In the genomic region with DNA sequence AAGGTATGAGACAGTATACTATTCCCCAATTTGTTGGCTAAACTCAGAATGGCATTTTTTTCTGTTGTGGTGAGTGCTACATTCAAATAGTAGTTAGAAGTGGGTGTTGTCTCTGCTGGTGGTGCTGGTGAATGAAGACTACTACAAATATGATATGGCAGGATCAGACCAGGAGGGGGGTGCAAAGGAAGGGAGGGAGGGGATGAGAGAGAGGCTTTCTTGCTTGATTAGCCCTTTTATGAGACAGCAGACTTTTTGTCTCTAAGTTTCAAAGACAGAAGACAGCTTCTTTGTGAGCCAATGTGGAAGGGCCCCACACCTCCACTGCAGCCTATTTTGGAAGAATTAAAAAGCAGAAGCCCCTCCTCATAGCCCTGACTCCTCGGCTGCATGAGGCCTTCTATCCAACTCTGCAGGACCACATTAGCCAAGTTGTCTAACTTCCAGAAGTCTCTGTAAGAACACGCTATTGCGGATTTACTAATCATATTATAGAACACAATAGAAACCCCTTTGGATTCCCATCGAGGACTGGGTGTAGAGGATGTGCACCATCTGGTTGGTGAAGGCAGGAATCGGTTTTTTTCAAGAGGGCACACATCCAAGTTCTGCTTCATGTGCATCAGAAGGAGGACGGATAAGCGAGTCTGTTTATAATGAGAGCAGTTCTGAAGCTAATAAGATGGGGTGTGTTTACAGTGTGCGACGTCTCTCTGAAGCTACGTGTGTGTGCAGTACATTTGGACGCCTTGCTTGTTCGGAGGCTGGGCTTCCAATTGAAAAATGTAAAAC, we compare ENCODE assay signal across 10 mouse cellular contexts.
DNase-seq lines count a peak whose midpoint lies in the region; ATAC-seq and TF ChIP-seq lines count a peak whose summit lies in the region.
"Had no signal": no experiment of that assay in that cellular context is flagged by ENCODE, and none has a peak within 500 bp of the region (broad histone marks: within the 10 kb centered on the region; RNA-seq: fewer than 3 reads in every experiment).

No protein-coding gene starts in this region.

- H3K4me2 ChIP-seq in midbrain, embryonic 13.5 days (replicated peaks) = no peak overlapping the region
- H3K4me2 ChIP-seq in midbrain, embryonic 11.5 days = no peak overlapping the region
- no peak overlapping the region for H3K4me2 ChIP-seq in forebrain, embryonic 15.5 days (replicated peaks)
- no peak overlapping the region for H3K4me2 ChIP-seq in midbrain, embryonic 15.5 days
- H3K4me2 ChIP-seq: heart, embryonic 11.5 days; limb, embryonic 15.5 days had no signal

- ATAC-seq in midbrain, embryonic 13.5 days = peak; percentile 84
- no peak for ATAC-seq in midbrain, embryonic 11.5 days (ENCODE audit: low FRiP score)
- peak; percentile 97 for ATAC-seq in forebrain, embryonic 15.5 days (replicated peaks)
- peak; percentile 63 for ATAC-seq in midbrain, embryonic 15.5 days (replicated peaks)

- H3K9me3 ChIP-seq in midbrain, embryonic 13.5 days = no peaks in the 10 kb centered on the region
- no peaks in the 10 kb centered on the region for H3K9me3 ChIP-seq in midbrain, embryonic 11.5 days (ENCODE audit: control insufficient read depth, low read length)
- H3K9me3 ChIP-seq in forebrain, embryonic 15.5 days = no peaks in the 10 kb centered on the region
- H3K9me3 ChIP-seq in midbrain, embryonic 15.5 days = no peaks in the 10 kb centered on the region
- H3K9me3 ChIP-seq: limb, embryonic 15.5 days had no signal

- no peaks in the 10 kb centered on the region; the same call in 1 of the 2 replicates for H3K4me1 ChIP-seq in midbrain, embryonic 13.5 days (replicated peaks)
- H3K4me1 ChIP-seq in midbrain, embryonic 11.5 days (ENCODE audit: control insufficient read depth, insufficient read depth, low read length) = no peaks in the 10 kb centered on the region; the same call in 1 of the 2 replicates
- peaks cover 14% of the 10 kb centered on the region for H3K4me1 ChIP-seq in forebrain, embryonic 15.5 days
- no peaks in the 10 kb centered on the region for H3K4me1 ChIP-seq in midbrain, embryonic 15.5 days
- H3K4me1 ChIP-seq: limb, embryonic 15.5 days had no signal

- H3K36me3 ChIP-seq in midbrain, embryonic 13.5 days = no peaks in the 10 kb centered on the region
- no peaks in the 10 kb centered on the region for H3K36me3 ChIP-seq in midbrain, embryonic 11.5 days (ENCODE audit: control insufficient read depth, insufficient read depth, low read length)
- no peaks in the 10 kb centered on the region for H3K36me3 ChIP-seq in forebrain, embryonic 15.5 days
- no peaks in the 10 kb centered on the region for H3K36me3 ChIP-seq in midbrain, embryonic 15.5 days (replicated peaks)
- H3K36me3 ChIP-seq: limb, embryonic 15.5 days had no signal

- H3K9ac ChIP-seq in midbrain, embryonic 13.5 days (replicated peaks) = no peak overlapping the region
- H3K9ac ChIP-seq in midbrain, embryonic 11.5 days (ENCODE audit: low read length) = no peak overlapping the region
- H3K9ac ChIP-seq in forebrain, embryonic 15.5 days (replicated peaks) = no peak overlapping the region
- H3K9ac ChIP-seq in midbrain, embryonic 15.5 days = no peak overlapping the region
- H3K9ac ChIP-seq: limb, embryonic 15.5 days had no signal

- no peak for DNase-seq in midbrain, embryonic 11.5 days (ENCODE audit: low spot score, missing footprints)
- DNase-seq in layer of hippocampus, adult 2 months (ENCODE audit: low spot score in 2 of 2) = peak; percentile 55 to 63
- no peak for DNase-seq in embryo, embryonic 10 days (ENCODE audit: low spot score)
- DNase-seq in thymus, postnatal 14 days = no peak
- DNase-seq: cerebellum, postnatal 25 days had no signal

- TF ChIP-seq CTCF in layer of hippocampus, adult 2 months (conservative IDR thresholded peaks at IDR 0.05) = no peak

- no peak overlapping the region for H3K27ac ChIP-seq in midbrain, embryonic 13.5 days
- H3K27ac ChIP-seq in midbrain, embryonic 11.5 days (ENCODE audit: low read depth, low read length) = no peak overlapping the region
- peak overlapping the region; percentile 67 for H3K27ac ChIP-seq in forebrain, embryonic 15.5 days (replicated peaks)
- no peak overlapping the region for H3K27ac ChIP-seq in layer of hippocampus, adult 2 months
- no peak overlapping the region for H3K27ac ChIP-seq in midbrain, embryonic 15.5 days
- H3K27ac ChIP-seq: limb, embryonic 15.5 days had no signal

- no peak overlapping the region for H3K4me3 ChIP-seq in midbrain, embryonic 13.5 days (replicated peaks)
- no peak overlapping the region for H3K4me3 ChIP-seq in midbrain, embryonic 11.5 days (ENCODE audit: low read depth, low read length)
- H3K4me3 ChIP-seq in forebrain, embryonic 15.5 days = no peak overlapping the region
- H3K4me3 ChIP-seq in layer of hippocampus, adult 2 months = no peak overlapping the region
- H3K4me3 ChIP-seq in midbrain, embryonic 15.5 days = no peak overlapping the region
- H3K4me3 ChIP-seq: limb, embryonic 15.5 days had no signal

- peaks cover 38% of the 10 kb centered on the region for H3K27me3 ChIP-seq in midbrain, embryonic 13.5 days
- H3K27me3 ChIP-seq in midbrain, embryonic 11.5 days (ENCODE audit: control insufficient read depth, insufficient read depth, low read length) = peaks cover 7% of the 10 kb centered on the region
- no peaks in the 10 kb centered on the region for H3K27me3 ChIP-seq in forebrain, embryonic 15.5 days
- H3K27me3 ChIP-seq in midbrain, embryonic 15.5 days (replicated peaks) = no peaks in the 10 kb centered on the region; the same call in 1 of the 2 replicates
- H3K27me3 ChIP-seq: limb, embryonic 15.5 days had no signal

- WGBS in midbrain, embryonic 13.5 days = 38% methylated on average over 12 of the region's 12 CpGs
- 62% methylated on average over 12 of the region's 12 CpGs for WGBS in midbrain, embryonic 11.5 days
- WGBS in forebrain, embryonic 15.5 days = 24% methylated on average over 12 of the region's 12 CpGs
- whole genome bisulfite sequencing in midbrain, embryonic 15.5 days = 33% methylated on average over 12 of the region's 12 CpGs

Comparison
In these comparisons a context has a peak if more than half of its experiments do, and no peak if none do; other contexts are left out.
1. DNase-seq: peak in layer of hippocampus, adult 2 months (2 of 2); none in midbrain, embryonic 11.5 days (single experiment), embryo, embryonic 10 days (single experiment) and thymus, postnatal 14 days (single experiment).